Mouse (Mus musculus) olfactory bulb, adult 2 months (tissue): ENCODE measurements around the gene Foxp4.

Experiments used
- CTCF ChIP-seq: fragments of 200-500 bp; IDR thresholded peaks from 2 replicates; pipeline ENCODE4 v1.5.1; 2012; ENCODE audit warnings: low read depth, mild to moderate bottlenecking, low read length, moderate library complexity; ENCODE audit not compliant: insufficient read depth
- POLR2A ChIP-seq: fragments of 200-500 bp; IDR thresholded peaks from 2 replicates; pipeline ENCODE4 v1.6.1; 2012; ENCODE audit warnings: mild to moderate bottlenecking, low read depth, low read length, moderate library complexity; ENCODE audit not compliant: insufficient read depth

- TF ChIP-seq POLR2A (no peak), CTCF (no peak)
Observed at GRCm38 (mm10) chr17:47818038-47818725, 106.3 kb downstream of the Foxp4 start.
